Mouse (Mus musculus) embryo, embryonic 11 days (tissue): ENCODE data around the gene Efcab8.
"Not testable (repeated sequence)": the region's sequence is repeated elsewhere in the genome, so short reads cannot be mapped to it uniquely, and the experiment has no call there.

Experiments
- DNase-seq: peaks from one replicate; pipeline ENCODE4 v3.0.0-alpha.2; 2015

Efcab8 gene

DNA sequence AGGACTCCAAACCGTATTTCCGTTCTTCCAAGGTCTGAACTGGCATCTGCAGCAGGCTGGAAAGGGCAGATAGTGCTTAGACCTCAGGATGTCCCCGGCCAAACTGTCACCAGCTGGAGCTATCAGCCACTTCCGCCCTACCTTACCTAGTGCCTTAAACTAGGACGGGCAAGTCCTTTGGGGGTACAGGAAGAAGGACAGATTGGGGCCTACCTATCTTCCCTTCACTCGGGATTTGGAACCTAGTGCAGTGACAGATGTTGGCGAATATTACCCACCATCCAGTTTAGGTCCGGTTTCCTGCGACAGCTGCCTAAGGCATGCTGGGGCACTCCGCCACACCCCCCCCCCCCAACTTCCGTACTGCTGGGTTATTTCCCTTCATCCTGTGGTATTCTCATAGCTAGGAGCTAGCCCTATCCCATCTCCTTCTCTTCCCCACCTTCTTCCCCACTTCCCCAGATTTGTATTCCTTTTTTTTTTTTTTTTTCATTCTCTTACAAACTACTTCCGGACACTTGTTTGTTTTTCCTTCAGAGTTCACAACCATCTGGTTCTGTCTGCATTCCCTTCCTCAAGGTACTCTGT is at the start of gene Efcab8:
TSS of gene Efcab8 (plus strand) at position 538 of the 588 bp plus-strand sequence.
- no peak for DNase-seq

DNA sequence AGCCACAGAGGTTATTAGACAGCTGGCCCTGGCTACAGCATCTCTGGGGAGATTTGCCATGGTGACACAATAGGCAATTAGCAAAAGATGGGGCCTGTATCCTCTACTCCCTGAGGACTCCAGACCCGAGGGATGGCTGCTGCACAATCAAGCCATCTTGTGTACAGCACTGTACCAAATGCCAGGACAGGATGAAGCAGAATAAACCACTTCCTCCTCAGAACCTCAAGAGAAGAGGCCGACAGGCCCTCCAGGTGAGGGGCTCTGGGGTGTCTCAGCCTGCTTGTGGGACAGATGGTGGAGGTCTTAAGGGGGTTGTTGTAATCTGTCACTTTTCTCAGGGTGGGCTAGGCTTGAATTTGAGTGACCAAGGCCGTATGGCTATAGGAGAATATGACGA is 45.7 kb upstream of the Efcab8 start:
- no peak for DNase-seq

DNA sequence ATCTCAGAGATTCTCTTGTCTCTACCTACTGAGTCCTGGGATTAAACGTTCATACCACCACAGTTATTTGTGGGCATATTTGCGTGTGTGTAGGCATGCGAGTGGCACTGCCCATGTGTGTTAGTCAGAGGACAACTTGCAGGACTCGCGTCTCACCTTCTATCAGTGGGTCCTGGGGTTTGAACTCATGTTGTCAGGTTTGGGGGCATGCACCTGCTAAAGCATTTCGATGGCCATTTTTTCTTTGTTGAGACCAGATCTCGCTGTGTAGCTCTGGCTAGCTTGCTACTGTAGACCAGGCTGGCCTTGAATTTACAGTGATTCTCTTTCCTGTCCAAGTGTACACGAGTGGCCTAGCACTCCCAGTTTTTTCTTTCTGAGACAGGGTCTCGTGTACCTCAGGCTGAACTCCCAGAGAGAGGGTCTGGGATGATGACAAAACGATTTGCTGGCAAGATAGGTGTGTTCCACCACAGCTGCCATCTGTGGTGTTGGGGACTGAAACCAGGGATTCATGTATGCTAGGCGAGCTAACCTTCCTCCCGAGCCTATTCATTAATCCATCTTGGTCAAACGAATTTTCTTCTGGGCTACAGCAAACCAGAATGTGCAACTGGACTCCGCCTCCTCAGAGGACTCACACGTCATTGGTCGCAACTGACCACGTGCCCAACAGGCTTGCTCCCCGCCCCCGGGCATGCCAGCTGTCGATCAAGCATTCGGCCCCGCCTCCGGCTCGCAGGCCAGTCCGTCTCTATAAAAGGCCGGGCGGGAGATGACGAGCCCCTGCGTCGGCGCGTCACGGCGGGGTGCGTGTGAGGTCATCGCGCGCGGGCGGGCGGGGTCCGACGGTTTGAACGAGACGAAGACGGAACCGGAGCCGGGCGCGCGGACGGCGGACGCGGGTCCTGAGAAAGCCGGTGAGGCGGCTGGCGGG is 39.0 kb upstream of the Efcab8 start, which contains the start of gene Mapre1:
TSS of gene Mapre1 (plus strand) at position 775 of the 937 bp plus-strand sequence.
- peak; percentile 100 for DNase-seq

DNA sequence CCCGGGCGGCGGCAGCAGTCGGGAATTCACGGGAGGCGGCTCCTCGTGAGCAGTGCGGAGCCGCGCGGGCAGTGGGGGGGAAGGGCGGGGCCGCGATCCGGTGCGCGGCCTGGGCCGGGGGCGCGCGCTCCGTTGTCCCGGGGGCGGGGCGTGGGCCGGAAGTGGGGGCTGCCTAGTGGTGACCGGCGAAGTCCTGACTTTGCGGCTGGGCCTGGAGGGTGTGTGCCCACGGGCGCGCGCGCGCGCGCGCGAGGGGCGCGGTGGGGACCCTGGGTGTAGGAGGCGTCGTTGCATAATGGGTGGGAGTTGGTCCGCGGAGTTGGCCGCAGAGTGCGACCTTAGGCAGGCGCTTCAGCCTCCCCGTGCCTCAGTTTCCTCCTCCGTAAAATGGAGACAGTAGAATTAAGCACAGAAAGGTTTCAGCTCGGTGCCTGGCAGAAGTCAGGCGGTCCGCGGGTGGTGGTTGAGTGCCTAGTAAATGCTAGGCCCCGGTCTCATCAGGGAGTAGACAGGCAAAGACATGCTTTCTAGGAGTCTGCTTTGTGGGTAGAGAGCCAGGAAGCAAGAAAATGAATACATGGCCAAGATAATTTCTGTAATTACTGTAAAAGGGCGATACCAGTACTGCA is 38.2 kb upstream of the Efcab8 start:
- peak; percentile 88 for DNase-seq

DNA sequence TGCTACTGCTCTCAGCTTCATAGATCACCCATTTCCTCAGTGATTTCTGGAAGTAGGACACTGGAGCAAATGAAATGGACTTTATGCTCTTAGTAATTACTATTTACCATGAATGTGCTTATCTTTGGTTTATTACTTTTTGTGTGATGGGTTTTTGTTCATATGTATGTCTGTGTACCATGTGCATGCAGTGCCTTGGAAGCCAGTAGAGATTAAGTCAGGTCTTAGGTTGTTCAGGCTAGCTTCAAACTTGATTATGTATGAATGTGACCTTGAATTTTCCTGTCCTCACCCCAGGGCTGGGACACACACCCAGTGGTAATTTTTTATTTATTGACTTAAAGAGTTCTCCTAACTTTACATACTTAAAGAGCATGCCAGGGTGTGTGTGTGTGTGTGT is 31.7 kb upstream of the Efcab8 start:
- no peak for DNase-seq

DNA sequence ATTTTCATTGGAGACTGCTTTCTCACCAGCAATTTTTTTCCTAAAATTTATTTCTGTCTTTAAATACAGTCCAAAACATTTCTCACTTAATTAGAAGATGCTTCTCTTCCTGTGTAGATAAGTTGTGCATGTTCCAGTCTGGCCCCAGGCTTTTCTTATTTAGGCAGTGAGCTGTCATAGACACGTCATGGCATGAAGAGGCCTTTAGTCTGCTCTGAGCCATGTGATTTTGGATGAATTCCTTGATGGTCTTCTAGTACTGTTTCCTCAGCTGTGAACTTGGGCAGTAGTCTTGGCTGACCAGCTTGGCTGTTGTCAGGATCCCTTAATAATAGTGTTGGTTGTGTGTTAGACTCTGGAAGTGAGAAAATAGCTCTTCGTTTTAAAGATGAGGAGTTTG is 29.4 kb upstream of the Efcab8 start:
- DNase-seq: no peak

DNA sequence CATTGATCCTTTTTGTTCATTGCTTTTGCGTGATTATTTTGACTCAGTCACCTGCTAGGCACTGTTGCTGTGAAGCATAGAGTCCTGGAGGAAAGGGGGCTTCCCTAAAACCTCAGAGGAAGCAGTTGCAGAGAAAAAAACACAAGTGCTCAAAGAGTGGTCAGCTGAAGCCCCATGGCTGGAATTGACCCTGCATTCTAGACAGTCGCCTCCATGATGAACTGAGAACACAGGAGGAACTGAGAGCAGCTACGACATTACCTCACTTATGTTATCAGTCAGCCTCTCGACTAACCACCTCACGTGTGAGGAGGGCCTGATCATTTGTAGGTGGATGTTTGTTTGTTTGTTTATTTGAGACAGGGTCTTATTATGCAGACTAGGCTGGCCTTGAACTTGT is 17.6 kb upstream of the Efcab8 start:
- no peak for DNase-seq

DNA sequence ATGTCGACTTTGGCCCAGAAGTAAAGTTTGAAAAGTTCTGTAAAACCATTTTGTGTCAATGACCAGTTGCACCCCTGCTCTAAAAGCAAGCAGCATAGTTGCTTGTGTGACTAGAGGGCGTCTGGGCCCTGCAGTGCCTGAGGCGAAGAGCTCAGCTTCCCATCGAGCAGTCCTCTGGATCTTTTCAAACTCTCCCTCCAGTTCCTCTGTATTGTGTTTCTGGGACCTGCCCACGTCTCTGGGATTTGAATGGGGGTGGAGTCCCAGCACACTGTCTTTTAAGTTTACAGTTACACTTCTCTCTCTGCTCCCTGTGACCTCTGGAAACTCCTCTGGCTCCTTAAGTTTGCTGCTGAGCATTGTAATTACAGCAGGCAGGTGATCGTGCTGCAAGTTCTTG is 12.2 kb upstream of the Efcab8 start:
- DNase-seq: no peak

DNA sequence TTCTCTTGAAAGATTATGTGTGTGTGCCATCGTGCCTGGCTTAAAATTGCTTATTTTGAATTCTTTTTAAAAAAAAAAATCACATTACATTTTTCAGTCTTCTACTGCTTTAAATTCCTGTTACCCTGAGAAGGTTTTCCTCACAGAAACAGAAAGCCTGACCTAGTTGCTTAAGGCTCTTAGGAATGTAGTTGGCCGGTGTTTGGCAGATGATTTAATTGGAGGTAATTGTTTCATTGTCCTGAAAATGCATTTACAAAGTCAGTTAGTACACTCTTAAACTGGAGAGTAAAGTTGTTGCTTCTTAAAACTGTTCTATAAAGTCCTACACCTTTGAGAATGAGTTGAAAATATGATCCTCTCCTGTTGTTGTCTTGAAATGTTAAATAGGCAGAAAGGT is 10.8 kb upstream of the Efcab8 start:
- no peak for DNase-seq

DNA sequence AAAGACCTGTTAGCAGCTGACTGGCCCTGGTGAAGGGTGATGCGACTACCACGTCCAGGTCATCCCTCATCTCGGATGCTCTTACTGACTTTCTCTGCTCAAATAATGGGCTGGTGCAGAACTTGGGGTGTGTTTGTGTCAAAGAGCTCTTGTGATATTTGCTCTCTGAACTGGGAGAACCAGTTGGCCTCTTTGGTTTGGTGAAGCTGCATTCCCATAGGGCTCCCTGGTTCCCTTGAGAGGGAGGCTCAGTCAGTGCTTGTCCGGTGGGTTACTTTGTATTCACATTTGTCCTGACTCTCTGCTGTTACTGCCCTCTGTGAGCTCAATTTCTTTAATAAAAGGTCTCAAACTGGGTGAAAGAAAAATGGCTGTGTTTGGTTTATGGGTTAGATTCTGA is 6.8 kb upstream of the Efcab8 start:
- no peak for DNase-seq

DNA sequence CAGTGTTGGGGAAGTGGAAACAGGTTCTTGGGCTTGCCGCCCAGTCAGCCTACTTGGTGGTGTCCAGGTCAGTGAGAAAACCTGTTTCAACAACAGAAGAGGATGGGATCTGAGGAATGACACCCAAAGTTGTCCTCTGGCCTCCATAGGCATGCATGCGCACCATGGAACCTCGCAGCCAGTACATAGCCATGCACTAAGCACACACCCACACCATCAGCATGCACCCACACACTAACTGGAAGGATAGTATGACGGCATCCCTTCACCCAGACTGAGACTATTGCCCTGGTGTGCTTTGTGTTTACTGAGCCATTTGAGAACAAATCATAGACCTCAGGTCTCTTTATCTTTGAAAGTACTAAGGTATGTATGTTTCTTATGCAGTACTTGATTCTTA is 4.3 kb upstream of the Efcab8 start:
- no peak for DNase-seq

DNA sequence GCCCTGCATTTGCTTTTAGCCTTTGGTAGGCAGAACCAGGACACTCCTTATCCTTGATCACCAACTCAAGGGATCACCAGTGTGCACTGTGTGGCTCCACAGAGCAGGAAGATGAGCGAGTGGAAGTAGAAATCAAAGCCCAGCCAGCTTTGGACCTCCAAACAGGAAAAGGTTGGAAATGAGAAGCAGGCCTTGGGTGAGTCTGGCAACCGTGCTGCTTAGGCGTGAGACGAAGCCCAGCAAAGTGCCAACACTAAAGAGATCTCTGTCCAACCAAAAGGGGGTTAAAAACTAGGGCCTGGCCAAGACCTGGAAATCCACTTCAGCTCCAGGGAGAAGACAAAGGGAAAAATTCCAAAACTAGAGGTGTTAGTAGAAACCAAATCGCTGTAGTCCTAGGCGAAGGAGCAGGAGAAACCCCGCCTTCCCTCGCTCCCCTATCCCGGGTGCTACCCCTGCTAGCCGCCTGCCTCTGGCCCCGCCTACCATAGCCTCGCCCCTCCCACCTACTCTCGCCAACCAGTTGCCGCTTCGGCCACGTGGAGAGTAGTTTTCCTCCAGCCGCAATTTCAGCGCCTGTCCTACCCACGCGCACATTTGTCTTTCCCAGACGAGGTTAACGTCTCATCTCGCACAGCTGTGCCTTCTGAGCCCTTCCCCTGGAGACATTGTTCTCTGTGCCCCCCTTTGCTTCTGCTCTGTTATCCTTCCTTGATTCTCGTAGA is 931 bp upstream of the Efcab8 start:
- DNase-seq: peak; percentile 83

DNA sequence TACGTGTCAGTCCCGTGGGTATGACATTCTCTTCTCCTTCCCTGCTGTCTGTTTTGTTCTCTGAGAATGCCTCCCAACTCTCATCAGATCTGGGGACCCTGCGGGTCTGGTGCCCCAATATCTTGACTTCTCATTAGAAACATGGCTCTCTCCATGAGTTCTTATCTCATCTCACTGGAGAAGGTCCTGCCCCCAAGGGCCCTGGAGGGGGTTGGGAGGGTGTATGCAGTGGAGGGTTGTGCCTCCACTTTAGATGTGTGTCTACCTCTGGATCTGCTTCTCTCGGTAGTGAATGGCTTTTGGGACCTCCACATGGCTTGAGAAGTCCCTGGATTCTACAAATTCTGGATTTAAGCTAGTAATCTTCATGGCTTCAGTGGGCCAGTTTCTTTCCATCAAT is 1.4 kb downstream of the Efcab8 start:
- DNase-seq: no peak

DNA sequence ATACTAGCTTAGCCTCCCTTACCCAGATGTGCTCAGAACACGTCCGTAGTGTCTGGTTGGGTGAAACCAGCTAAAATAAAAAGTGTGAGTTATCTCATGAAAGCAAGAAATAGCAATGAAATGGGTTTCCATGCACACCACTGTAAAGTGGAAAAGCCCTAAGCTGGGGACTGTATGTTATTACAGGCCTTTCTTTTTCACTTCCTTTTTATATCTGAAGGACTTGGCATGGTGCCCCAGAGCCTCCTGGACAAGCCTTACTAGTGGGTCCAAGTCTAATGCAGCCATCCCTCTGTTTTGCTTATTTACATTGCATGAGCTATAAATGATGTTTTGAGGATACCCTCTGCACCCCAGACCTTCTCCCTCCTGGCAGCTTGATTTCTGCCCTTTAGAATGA is 4.9 kb downstream of the Efcab8 start:
- DNase-seq: no peak

DNA sequence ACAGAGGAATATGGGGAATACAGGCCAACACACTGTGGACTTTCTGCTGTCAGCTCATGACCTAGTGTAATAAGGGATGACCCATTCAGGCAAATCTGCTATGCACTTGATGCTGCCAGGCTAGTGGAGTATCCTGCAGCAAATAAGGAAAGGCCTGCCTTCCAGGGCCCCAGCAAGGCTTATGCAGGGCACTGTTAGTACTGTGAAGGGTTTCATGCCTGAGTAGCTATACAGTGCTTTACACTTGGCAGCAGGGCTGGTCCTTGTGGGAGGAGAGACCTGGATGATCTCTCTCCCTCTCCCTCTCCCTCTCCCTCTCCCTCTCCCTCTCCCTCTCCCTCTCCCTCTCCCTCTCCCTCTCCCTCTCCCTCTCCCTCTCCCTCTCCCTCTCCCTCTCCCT is 13.6 kb downstream of the Efcab8 start:
- no peak for DNase-seq

DNA sequence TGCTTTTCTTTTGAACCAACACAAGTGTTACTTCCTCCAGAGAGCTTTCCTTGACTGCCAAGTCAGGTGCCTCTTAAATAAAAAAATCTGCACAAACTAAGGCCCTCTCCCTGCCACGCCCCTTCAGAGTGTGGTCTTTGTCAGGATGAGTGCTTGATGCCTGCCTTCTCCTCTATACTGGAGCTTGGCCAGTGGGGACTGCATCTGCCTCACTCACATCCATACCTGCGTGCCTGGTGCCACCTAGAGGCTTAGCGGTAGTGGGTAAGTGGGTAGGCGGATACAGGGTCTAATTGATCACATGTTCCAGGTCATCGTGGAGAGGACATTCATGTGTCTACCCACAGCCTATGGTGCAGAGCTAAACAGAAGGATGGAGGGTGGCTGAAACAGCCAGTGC is 15.4 kb downstream of the Efcab8 start:
- peak; percentile 26 for DNase-seq

DNA sequence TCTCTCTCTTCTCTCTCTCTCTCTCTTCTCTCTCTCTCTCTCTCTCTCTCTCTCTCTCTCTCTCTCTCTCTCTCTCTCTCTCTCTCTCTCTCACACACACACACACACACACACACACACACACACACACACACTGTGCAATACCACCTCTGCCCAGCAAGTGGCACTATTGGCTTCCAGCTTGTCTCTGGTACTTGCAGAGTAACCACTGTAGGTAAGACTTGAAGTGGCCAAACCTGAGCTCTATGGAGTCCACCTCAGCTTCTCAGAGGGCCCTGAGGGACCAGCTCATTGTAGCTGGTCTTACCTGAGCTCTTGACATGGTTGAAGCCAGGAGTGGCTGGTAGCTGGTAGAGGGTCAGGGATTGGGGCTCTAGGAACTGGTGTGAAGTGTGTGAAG is 27.7 kb downstream of the Efcab8 start:
- peak; percentile 57 for DNase-seq

DNA sequence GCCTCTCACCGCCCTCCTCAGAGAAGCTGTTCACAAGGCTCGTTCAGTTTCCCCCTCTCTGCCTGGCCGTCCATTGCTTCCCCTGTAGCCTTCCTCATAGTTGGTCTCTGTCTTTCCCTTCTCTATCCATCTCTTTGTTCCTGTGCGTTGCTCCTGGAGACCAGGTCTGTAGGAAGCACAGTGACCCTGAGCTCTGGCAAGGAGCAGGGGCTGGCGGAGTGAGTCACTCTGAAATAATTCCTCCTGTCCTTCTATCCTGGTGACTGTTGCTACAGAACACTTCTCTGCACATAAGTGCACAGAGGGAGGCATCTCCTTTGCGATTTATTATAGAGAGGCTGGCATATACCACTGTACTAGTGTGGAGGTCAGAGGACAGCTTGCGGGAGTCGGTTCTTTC is 28.4 kb downstream of the Efcab8 start:
- DNase-seq: no peak

DNA sequence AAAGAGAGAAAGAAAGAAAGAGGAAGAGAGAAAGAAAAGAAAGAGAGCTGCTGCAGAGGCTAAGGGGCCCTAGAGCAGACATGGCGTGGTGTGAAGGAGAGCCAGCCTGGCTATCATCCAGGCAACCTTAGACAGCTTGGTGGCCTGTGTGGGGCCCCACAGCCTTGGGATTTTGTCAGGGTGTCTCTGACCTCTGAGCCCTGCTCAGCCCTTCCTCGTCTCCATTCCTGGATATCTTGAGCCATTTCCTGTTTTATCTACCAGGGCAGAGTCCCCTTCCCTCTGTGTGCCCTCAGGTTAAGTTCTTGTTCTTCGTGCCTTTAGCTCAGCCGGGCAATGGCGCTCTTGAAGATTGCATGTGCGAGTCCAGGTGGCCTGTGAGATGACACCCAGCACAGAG is 29.1 kb downstream of the Efcab8 start:
- no peak for DNase-seq

DNA sequence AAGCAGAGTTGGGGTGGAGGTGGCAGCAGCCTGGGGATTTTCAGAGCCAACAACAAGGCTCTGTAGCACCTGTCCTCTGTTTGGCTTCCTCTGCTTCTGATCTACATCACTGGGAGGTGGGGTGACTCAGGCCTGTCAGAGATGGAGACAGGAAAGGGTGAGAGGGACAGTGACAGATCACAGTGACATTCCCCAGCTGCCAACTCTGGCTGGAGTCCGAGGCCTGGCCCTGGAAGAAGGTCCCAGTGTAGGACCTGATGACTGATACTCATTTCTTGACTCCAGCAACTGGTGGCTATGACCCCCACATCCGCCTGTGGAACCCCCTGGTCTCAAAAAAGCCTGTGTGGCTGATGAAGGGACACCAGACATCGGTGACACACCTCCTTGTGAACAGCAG is 30.2 kb downstream of the Efcab8 start:
- DNase-seq: no peak

DNA sequence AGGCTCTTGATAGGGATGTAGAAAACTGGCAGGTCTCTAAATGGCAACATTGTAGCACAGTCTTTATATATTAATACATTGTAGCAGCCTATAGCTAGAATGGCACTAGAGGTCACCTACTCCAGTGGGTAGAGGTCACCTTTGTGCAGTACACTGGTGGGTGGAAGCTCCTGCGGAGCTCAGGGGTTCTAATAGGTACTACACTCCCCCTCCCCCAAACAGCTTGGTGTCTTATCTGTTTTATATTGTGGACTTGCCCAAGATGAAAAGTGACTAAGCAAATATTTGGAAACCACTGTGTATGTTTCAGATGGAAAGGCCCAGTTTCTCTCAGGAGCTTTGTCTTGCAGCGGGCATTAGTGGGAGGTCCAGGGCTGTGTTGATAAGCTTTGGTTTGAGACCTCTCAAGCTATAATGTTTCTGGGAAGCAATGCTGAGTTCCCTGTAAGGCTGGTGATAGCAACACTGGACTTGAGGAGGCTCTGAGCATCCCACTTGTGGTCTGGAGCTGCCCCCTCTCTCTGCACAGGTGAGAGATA is 42.3 kb downstream of the Efcab8 start:
- DNase-seq: no peak

DNA sequence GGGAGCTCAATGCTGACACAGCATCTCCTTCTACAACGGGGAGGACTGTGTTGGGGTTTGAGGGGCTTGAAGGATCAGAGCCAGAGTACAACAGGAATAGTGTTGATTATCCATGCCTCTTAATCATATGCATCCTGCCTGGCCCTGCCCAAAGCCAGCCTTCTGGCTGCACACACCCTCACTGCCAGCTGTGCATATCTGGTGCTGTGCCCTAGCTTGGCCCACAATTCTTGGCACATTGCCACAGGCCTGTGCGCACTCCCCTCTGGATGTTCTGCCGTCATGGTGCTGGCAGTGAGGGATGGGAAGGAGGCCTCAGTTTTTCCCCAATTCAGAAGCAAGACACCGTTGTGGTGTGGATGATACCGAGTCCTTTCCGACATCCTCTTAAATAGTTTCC is 44.9 kb downstream of the Efcab8 start:
- no peak for DNase-seq

DNA sequence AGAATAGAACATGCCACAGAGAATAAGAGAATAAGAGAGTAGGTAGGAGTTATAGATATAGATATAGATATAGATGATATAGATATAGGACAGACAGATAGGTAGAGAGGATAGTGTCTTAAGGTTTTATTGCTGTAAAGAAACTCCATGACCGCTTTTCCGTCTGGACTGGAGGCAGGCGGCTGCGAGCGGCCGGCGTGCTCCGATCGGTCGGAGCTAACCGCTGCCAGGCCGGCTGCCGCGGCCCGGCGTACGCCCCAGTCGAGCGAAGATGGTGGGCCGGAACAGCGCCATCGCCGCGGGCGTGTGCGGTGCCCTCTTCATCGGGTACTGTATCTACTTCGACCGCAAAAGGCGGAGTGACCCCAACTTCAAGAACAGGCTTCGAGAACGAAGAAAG is 46.2 kb downstream of the Efcab8 start:
- not testable (repeated sequence) for DNase-seq
